Mouse (Mus musculus): ENCODE measurements around the gene Rgmb. TPM values are rescaled to one million over a fixed set of nuclear protein-coding genes. Genes with fewer than 3 reads are reported as not detected.

Rgmb gene
- polyA plus RNA-seq, 1 experiment from 2014 or later, result 140 TPM

- peaks cover 21% of the 10 kb centered on the region for H3K4me1 ChIP-seq
- peak overlapping the region; percentile 77 for H3K4me2 ChIP-seq (replicated peaks)
- WGBS, result 42% methylated on average over 8 of the region's 8 CpGs
- H3K9ac ChIP-seq, result peak overlapping the region; percentile 77
- H3K9me3 ChIP-seq (replicated peaks), result no peaks in the 10 kb centered on the region
- H3K36me3 ChIP-seq, result no peaks in the 10 kb centered on the region
- no peak for ATAC-seq (ENCODE audit: low FRiP score)
- peak overlapping the region; percentile 97 for H3K4me3 ChIP-seq
- no peaks in the 10 kb centered on the region for H3K27me3 ChIP-seq
- H3K27ac ChIP-seq, result peak overlapping the region; percentile 97
These were observed 2.5 kb downstream of the Rgmb start for GRCm38 (mm10) chr17:15828131-15828917.

GRCm38 (mm10) chr17:15826928-15827327, 3.9 kb downstream of the Rgmb start:
- ATAC-seq (ENCODE audit: low FRiP score), result peak; percentile 38
- peaks cover 27% of the 10 kb centered on the region for H3K4me1 ChIP-seq
- no peaks in the 10 kb centered on the region for H3K9me3 ChIP-seq (replicated peaks)
- no peaks in the 10 kb centered on the region for H3K36me3 ChIP-seq
- under 1% methylated on average over 18 of the region's 18 CpGs for WGBS
- peak overlapping the region; percentile 97 for H3K4me3 ChIP-seq
- peak overlapping the region; percentile 77 for H3K4me2 ChIP-seq (replicated peaks)
- peak overlapping the region; percentile 42 for H3K9ac ChIP-seq
- peak overlapping the region; percentile 98 for H3K27ac ChIP-seq
- no peaks in the 10 kb centered on the region for H3K27me3 ChIP-seq

GRCm38 (mm10) chr17:15826444-15826909, 4.4 kb downstream of the Rgmb start:
- H3K4me2 ChIP-seq (replicated peaks), result peak overlapping the region; percentile 77
- peak; percentile 91 for ATAC-seq (ENCODE audit: low FRiP score)
- H3K36me3 ChIP-seq, result no peaks in the 10 kb centered on the region
- H3K9me3 ChIP-seq (replicated peaks), result no peaks in the 10 kb centered on the region
- peaks cover 30% of the 10 kb centered on the region for H3K4me1 ChIP-seq
- H3K27me3 ChIP-seq, result no peaks in the 10 kb centered on the region
- peak overlapping the region; percentile 97 for H3K4me3 ChIP-seq
- peak overlapping the region; percentile 99 for H3K9ac ChIP-seq
- peak overlapping the region; percentile 98 for H3K27ac ChIP-seq
- 1% methylated on average over 27 of the region's 34 CpGs for WGBS

GRCm38 (mm10) chr17:15825481-15826396, 5.1 kb downstream of the Rgmb start:
- Histone ChIP-seq H3K27ac (peak overlapping the region; percentile 98), H3K4me3 (peak overlapping the region; percentile 97), H3K9ac (peak overlapping the region; percentile 99), H3K36me3 (peaks cover 2% of the 10 kb centered on the region; the same call in 1 of the 2 replicates), H3K4me1 (peaks cover 37% of the 10 kb centered on the region), H3K4me2 (replicated peaks) (peak overlapping the region; percentile 77), H3K27me3 (no peaks in the 10 kb centered on the region), H3K9me3 (replicated peaks) (no peaks in the 10 kb centered on the region)
- WGBS, result under 1% methylated on average over 97 of the region's 102 CpGs
- ATAC-seq (ENCODE audit: low FRiP score), result peak; percentile 46

- H3K4me1 ChIP-seq, result peaks cover 44% of the 10 kb centered on the region
- no peak for ATAC-seq (ENCODE audit: low FRiP score)
These were observed 6.0 kb downstream of the Rgmb start for GRCm38 (mm10) chr17:15824854-15825253.

GRCm38 (mm10) chr17:15824337-15824736, 6.5 kb downstream of the Rgmb start:
- H3K27me3 ChIP-seq, result no peaks in the 10 kb centered on the region
- peaks cover 16% of the 10 kb centered on the region for H3K36me3 ChIP-seq
- 36% methylated on average over 11 of the region's 11 CpGs for WGBS
- H3K9ac ChIP-seq, result peak overlapping the region; percentile 99
- peak overlapping the region; percentile 98 for H3K27ac ChIP-seq
- H3K4me3 ChIP-seq, result peak overlapping the region; percentile 97
- no peaks in the 10 kb centered on the region for H3K9me3 ChIP-seq (replicated peaks)
- H3K4me2 ChIP-seq (replicated peaks), result peak overlapping the region; percentile 77
- H3K4me1 ChIP-seq, result peaks cover 46% of the 10 kb centered on the region
- no peak for ATAC-seq (ENCODE audit: low FRiP score)

More at GRCm38 (mm10) chr17:15824854-15825253, 6.0 kb downstream of the Rgmb start:
- H3K4me2 ChIP-seq (replicated peaks), result peak overlapping the region; percentile 77
- H3K36me3 ChIP-seq, result peaks cover 11% of the 10 kb centered on the region
- no peaks in the 10 kb centered on the region for H3K27me3 ChIP-seq
- WGBS, result 24% methylated on average over 3 of the region's 3 CpGs
- H3K9me3 ChIP-seq (replicated peaks), result no peaks in the 10 kb centered on the region
- H3K9ac ChIP-seq, result peak overlapping the region; percentile 99
- peak overlapping the region; percentile 98 for H3K27ac ChIP-seq
- peak overlapping the region; percentile 97 for H3K4me3 ChIP-seq

- no peak for ATAC-seq (ENCODE audit: low FRiP score)
- Histone ChIP-seq H3K4me1 (peaks cover 46% of the 10 kb centered on the region), H3K27me3 (no peaks in the 10 kb centered on the region), H3K4me2 (replicated peaks) (peak overlapping the region; percentile 77), H3K4me3 (peak overlapping the region; percentile 97), H3K9ac (peak overlapping the region; percentile 99), H3K9me3 (replicated peaks) (no peaks in the 10 kb centered on the region), H3K36me3 (peaks cover 17% of the 10 kb centered on the region), H3K27ac (peak overlapping the region; percentile 98)
- 28% methylated on average over 3 of the region's 3 CpGs for WGBS
These were observed 7.0 kb downstream of the Rgmb start for GRCm38 (mm10) chr17:15823838-15824237.

- H3K9ac ChIP-seq, result peak overlapping the region; percentile 99
- no peak for ATAC-seq (ENCODE audit: low FRiP score)
These were observed 7.6 kb downstream of the Rgmb start for GRCm38 (mm10) chr17:15823215-15823614.

GRCm38 (mm10) chr17:15822376-15822775, 8.5 kb downstream of the Rgmb start:
- Histone ChIP-seq H3K27me3 (no peaks in the 10 kb centered on the region), H3K27ac (no peak overlapping the region), H3K36me3 (peaks cover 28% of the 10 kb centered on the region), H3K9me3 (replicated peaks) (no peaks in the 10 kb centered on the region), H3K9ac (no peak overlapping the region), H3K4me3 (no peak overlapping the region; the same call in 1 of the 2 replicates), H3K4me2 (replicated peaks) (peak overlapping the region; percentile 77), H3K4me1 (peaks cover 52% of the 10 kb centered on the region)
- no peak for ATAC-seq (ENCODE audit: low FRiP score)
- WGBS, result 80% methylated on average over 7 of the region's 7 CpGs

More at GRCm38 (mm10) chr17:15823215-15823614, 7.6 kb downstream of the Rgmb start:
- Histone ChIP-seq H3K27ac (peak overlapping the region; percentile 98; the same call in 1 of the 2 replicates), H3K36me3 (peaks cover 19% of the 10 kb centered on the region), H3K4me1 (peaks cover 48% of the 10 kb centered on the region), H3K4me3 (peak overlapping the region; percentile 97), H3K27me3 (no peaks in the 10 kb centered on the region), H3K9me3 (replicated peaks) (no peaks in the 10 kb centered on the region), H3K4me2 (replicated peaks) (peak overlapping the region; percentile 77)
- 26% methylated on average over 5 of the region's 5 CpGs for WGBS

- no peak overlapping the region for H3K9ac ChIP-seq
- H3K9me3 ChIP-seq (replicated peaks), result no peaks in the 10 kb centered on the region
- ATAC-seq (ENCODE audit: low FRiP score), result no peak
- H3K36me3 ChIP-seq, result peaks cover 34% of the 10 kb centered on the region
- H3K27ac ChIP-seq, result no peak overlapping the region
- 84% methylated on average over 4 of the region's 4 CpGs for WGBS
- peaks cover 56% of the 10 kb centered on the region for H3K4me1 ChIP-seq
- peak overlapping the region; percentile 24 for H3K4me2 ChIP-seq (replicated peaks)
- no peak overlapping the region for H3K4me3 ChIP-seq
- no peaks in the 10 kb centered on the region for H3K27me3 ChIP-seq
These were observed 9.1 kb downstream of the Rgmb start for GRCm38 (mm10) chr17:15821706-15822105.

GRCm38 (mm10) chr17:15820761-15821160, 10.1 kb downstream of the Rgmb start:
- H3K4me2 ChIP-seq (replicated peaks), result peak overlapping the region; percentile 24
- no peak overlapping the region for H3K4me3 ChIP-seq
- no peak for ATAC-seq (ENCODE audit: low FRiP score)
- 80% methylated on average over 10 of the region's 10 CpGs for WGBS
- no peak overlapping the region for H3K9ac ChIP-seq
- H3K4me1 ChIP-seq, result peaks cover 60% of the 10 kb centered on the region
- H3K27me3 ChIP-seq, result no peaks in the 10 kb centered on the region
- H3K36me3 ChIP-seq, result peaks cover 39% of the 10 kb centered on the region
- H3K27ac ChIP-seq, result no peak overlapping the region
- H3K9me3 ChIP-seq (replicated peaks), result no peaks in the 10 kb centered on the region

GRCm38 (mm10) chr17:15820146-15820545, 10.7 kb downstream of the Rgmb start:
- WGBS, result 56% methylated on average over 6 of the region's 6 CpGs
- peaks cover 39% of the 10 kb centered on the region for H3K36me3 ChIP-seq
- no peak overlapping the region for H3K4me3 ChIP-seq
- H3K4me2 ChIP-seq (replicated peaks), result peak overlapping the region; percentile 24
- H3K9ac ChIP-seq, result no peak overlapping the region
- H3K27ac ChIP-seq, result no peak overlapping the region
- peaks cover 66% of the 10 kb centered on the region for H3K4me1 ChIP-seq
- no peak for ATAC-seq (ENCODE audit: low FRiP score)
- no peaks in the 10 kb centered on the region for H3K9me3 ChIP-seq (replicated peaks)
- H3K27me3 ChIP-seq, result no peaks in the 10 kb centered on the region

All from hindbrain, embryonic 12.5 days (tissue).